Mouse (Mus musculus): ENCODE data around the gene Podxl2. TPM values are rescaled to one million over a fixed set of nuclear protein-coding genes. Genes with fewer than 3 reads are reported as not detected.

Gene Podxl2
- polyA plus RNA-seq, 1 experiment from 2014 or later = 56.7 TPM

DNA sequence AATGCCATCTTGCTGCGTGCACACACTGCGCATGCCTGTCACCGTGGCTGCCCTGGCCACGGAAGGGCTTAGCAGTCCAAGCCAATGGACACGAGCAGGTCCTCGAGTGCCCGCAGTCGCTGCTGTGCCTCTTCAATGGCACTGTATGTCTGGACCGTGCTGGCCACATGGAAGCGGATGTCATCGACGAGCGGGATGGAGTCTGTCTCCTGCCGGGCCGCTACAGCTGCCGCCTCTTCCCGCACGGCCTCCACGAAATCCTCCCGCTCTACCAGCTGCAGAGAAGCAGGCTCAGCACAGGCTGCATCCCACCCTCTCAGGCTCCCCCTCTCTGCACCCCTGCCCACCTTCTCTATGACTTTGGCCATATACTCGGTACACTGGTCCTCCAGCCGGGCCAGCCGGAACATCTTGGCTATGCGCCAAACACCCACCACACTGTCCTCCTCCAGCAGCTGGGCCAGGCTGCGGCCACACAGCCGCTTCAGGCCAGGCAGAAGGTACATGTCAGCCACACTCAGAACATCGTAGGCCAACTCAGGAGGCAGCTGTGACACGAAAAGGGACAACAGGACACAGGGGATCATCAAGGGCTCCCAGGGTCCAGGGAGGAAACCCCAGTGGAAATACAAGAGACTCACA, 38.5 kb downstream of the Podxl2 start:
- no peak overlapping the region; the same call in 1 of the 2 replicates for H3K9ac ChIP-seq
- 0 out of 2 replicates have a peak overlapping the region, but pooled peaks have one; percentile 10 for H3K4me2 ChIP-seq
- peaks cover 38% of the 10 kb centered on the region for H3K36me3 ChIP-seq (ENCODE audit: insufficient read depth)
- no peaks in the 10 kb centered on the region for H3K27me3 ChIP-seq (ENCODE audit: insufficient read depth, low read length)
- WGBS = 62% methylated on average over 28 of the region's 28 CpGs
- peak overlapping the region; percentile 80 for H3K27ac ChIP-seq (ENCODE audit: low read depth)
- peak; percentile 95 for DNase-seq
- no peak overlapping the region for H3K4me3 ChIP-seq (ENCODE audit: low read depth, low read length)
- H3K9me3 ChIP-seq (ENCODE audit: low read depth, low read length) = no peaks in the 10 kb centered on the region
- H3K4me1 ChIP-seq (ENCODE audit: insufficient read depth) = peaks cover 7% of the 10 kb centered on the region; the same call in 1 of the 2 replicates
- no peak for TF ChIP-seq CTCF (IDR thresholded peaks at IDR 0.05; ENCODE audit: low read depth)
- ATAC-seq (ENCODE audit: insufficient read depth) = peak; percentile 82

- DNase-seq = no peak
- peaks cover 38% of the 10 kb centered on the region for H3K36me3 ChIP-seq (ENCODE audit: insufficient read depth)
- 72% methylated on average over 5 of the region's 5 CpGs for WGBS
- H3K9ac ChIP-seq = no peak overlapping the region
- peaks cover 3% of the 10 kb centered on the region; the same call in 1 of the 2 replicates for H3K4me1 ChIP-seq (ENCODE audit: insufficient read depth)
- no peak overlapping the region for H3K4me3 ChIP-seq (ENCODE audit: low read depth, low read length)
- no peaks in the 10 kb centered on the region for H3K27me3 ChIP-seq (ENCODE audit: insufficient read depth, low read length)
- H3K9me3 ChIP-seq (ENCODE audit: low read depth, low read length) = no peaks in the 10 kb centered on the region
- ATAC-seq (ENCODE audit: insufficient read depth) = no peak
- TF ChIP-seq CTCF (IDR thresholded peaks at IDR 0.05; ENCODE audit: low read depth) = no peak
- no peak overlapping the region for H3K4me2 ChIP-seq
- no peak overlapping the region for H3K27ac ChIP-seq (ENCODE audit: low read depth)
Observed at GRCm38 (mm10) chr6:88835047-88835446, 39.8 kb downstream of the Podxl2 start.

GRCm38 (mm10) chr6:88833340-88834140, 41.3 kb downstream of the Podxl2 start:
- DNase-seq (peak; percentile 25), ATAC-seq (ENCODE audit: insufficient read depth) (no peak)
- Histone ChIP-seq H3K4me2 (no peak overlapping the region), H3K9ac (no peak overlapping the region), H3K36me3 (ENCODE audit: insufficient read depth) (peaks cover 23% of the 10 kb centered on the region), H3K9me3 (ENCODE audit: low read depth, low read length) (no peaks in the 10 kb centered on the region), H3K27ac (ENCODE audit: low read depth) (no peak overlapping the region), H3K4me1 (ENCODE audit: insufficient read depth) (peaks cover 3% of the 10 kb centered on the region; the same call in 1 of the 2 replicates), H3K27me3 (ENCODE audit: insufficient read depth, low read length) (no peaks in the 10 kb centered on the region), H3K4me3 (ENCODE audit: low read depth, low read length) (no peak overlapping the region)
- TF ChIP-seq CTCF (IDR thresholded peaks at IDR 0.05; ENCODE audit: low read depth) = no peak
- 62% methylated on average over 5 of the region's 5 CpGs for WGBS

GRCm38 (mm10) chr6:88832663-88833062, 42.2 kb downstream of the Podxl2 start:
- peak; percentile 18 for DNase-seq
- Histone ChIP-seq H3K36me3 (ENCODE audit: insufficient read depth) (peaks cover 15% of the 10 kb centered on the region), H3K9ac (no peak overlapping the region), H3K4me3 (ENCODE audit: low read depth, low read length) (no peak overlapping the region), H3K27ac (ENCODE audit: low read depth) (no peak overlapping the region), H3K4me1 (ENCODE audit: insufficient read depth) (peaks cover 3% of the 10 kb centered on the region; the same call in 1 of the 2 replicates), H3K9me3 (ENCODE audit: low read depth, low read length) (no peaks in the 10 kb centered on the region), H3K27me3 (ENCODE audit: insufficient read depth, low read length) (no peaks in the 10 kb centered on the region), H3K4me2 (no peak overlapping the region)
- WGBS = 73% methylated on average over 5 of the region's 5 CpGs
- ATAC-seq (ENCODE audit: insufficient read depth) = no peak
- TF ChIP-seq CTCF (IDR thresholded peaks at IDR 0.05; ENCODE audit: low read depth) = no peak

- Histone ChIP-seq H3K4me1 (ENCODE audit: insufficient read depth) (peaks cover 3% of the 10 kb centered on the region; the same call in 1 of the 2 replicates), H3K36me3 (ENCODE audit: insufficient read depth) (peaks cover 11% of the 10 kb centered on the region), H3K4me2 (no peak overlapping the region), H3K4me3 (ENCODE audit: low read depth, low read length) (no peak overlapping the region), H3K9ac (no peak overlapping the region), H3K27me3 (ENCODE audit: insufficient read depth, low read length) (no peaks in the 10 kb centered on the region), H3K27ac (ENCODE audit: low read depth) (no peak overlapping the region), H3K9me3 (ENCODE audit: low read depth, low read length) (no peaks in the 10 kb centered on the region)
- WGBS = 25% methylated on average over 8 of the region's 8 CpGs
- TF ChIP-seq CTCF (IDR thresholded peaks at IDR 0.05; ENCODE audit: low read depth) = peak; percentile 94
- ATAC-seq (ENCODE audit: insufficient read depth) (no peak), DNase-seq (peak; percentile 89)
Observed at GRCm38 (mm10) chr6:88831456-88831855, 43.4 kb downstream of the Podxl2 start.

DNA sequence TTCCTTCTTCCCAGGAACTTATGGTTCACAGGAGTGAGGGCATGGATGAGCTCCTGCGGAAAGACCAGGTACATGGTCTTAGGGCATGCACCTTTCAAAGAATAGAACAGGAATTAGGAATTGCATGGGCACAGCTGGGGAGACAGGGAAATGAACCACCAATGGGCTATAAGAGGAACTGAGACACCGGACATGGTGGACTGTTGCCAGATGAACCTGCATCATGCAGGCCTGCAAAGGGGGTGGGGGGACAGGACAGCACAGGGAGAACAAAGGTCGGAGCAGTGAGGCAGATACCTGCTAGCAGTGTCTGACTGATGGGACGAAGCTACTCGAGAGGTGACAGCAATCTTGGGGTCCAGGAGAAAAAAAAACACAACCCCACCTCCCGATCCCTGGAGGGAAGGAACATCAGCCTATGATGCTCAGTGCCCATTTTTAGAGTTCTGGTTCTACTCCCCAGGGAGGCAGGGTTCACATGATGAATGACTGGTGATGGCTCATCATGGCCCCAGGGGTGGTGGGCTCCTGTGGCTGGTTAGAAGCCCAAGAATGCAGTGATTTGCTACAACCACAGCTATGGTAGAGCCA, 44.6 kb downstream of the Podxl2 start:
- Histone ChIP-seq H3K9me3 (ENCODE audit: low read depth, low read length) (no peaks in the 10 kb centered on the region), H3K9ac (no peak overlapping the region), H3K27ac (ENCODE audit: low read depth) (no peak overlapping the region), H3K4me1 (ENCODE audit: insufficient read depth) (no peaks in the 10 kb centered on the region), H3K27me3 (ENCODE audit: insufficient read depth, low read length) (no peaks in the 10 kb centered on the region), H3K36me3 (ENCODE audit: insufficient read depth) (no peaks in the 10 kb centered on the region), H3K4me3 (ENCODE audit: low read depth, low read length) (no peak overlapping the region), H3K4me2 (no peak overlapping the region)
- TF ChIP-seq CTCF (IDR thresholded peaks at IDR 0.05; ENCODE audit: low read depth) = no peak
- WGBS = 78% methylated on average over 6 of the region's 6 CpGs
- DNase-seq (no peak), ATAC-seq (ENCODE audit: insufficient read depth) (no peak)

GRCm38 (mm10) chr6:88829579-88829978, 45.3 kb downstream of the Podxl2 start:
- ATAC-seq (ENCODE audit: insufficient read depth) (no peak), DNase-seq (no peak)
- no peak for TF ChIP-seq CTCF (IDR thresholded peaks at IDR 0.05; ENCODE audit: low read depth)
- H3K9ac ChIP-seq = no peak overlapping the region
- no peak overlapping the region for H3K4me3 ChIP-seq (ENCODE audit: low read depth, low read length)
- no peaks in the 10 kb centered on the region for H3K27me3 ChIP-seq (ENCODE audit: insufficient read depth, low read length)
- H3K9me3 ChIP-seq (ENCODE audit: low read depth, low read length) = no peaks in the 10 kb centered on the region
- H3K27ac ChIP-seq (ENCODE audit: low read depth) = no peak overlapping the region
- no peak overlapping the region for H3K4me2 ChIP-seq
- H3K36me3 ChIP-seq (ENCODE audit: insufficient read depth) = no peaks in the 10 kb centered on the region
- 82% methylated on average over 4 of the region's 4 CpGs for WGBS
- no peaks in the 10 kb centered on the region for H3K4me1 ChIP-seq (ENCODE audit: insufficient read depth)
